Mouse (Mus musculus) large intestine, adult 2 months (tissue): ENCODE data around the gene Tas2r140. TPM values are rescaled to one million over a fixed set of nuclear protein-coding genes. Genes with fewer than 3 reads are reported as not detected.

Experiments
- DNase-seq: peaks from one replicate; pipeline ENCODE4 v3.0.0-alpha.2; 2012; ENCODE audit warnings: low read depth, low spot score
- WGBS: fragments of 180-500 bp; shearing (Covaris S2); methylation state at CpG from one replicate; pipeline ENCODE4 v1.1.7; 2018; 5-methylcytosine and 5-hydroxymethylcytosine counted together
- polyA plus RNA-seq: library from polyadenylated mRNA; depleted of rRNA; stranded (reverse); fragments of >200 nt; gene quantifications from 2 replicates; pipeline ENCODE4 v1.2.3, GENCODE M21; 2012; rRNA removed

Gene Tas2r140
- not detected in 2 replicates for polyA plus RNA-seq

DNA sequence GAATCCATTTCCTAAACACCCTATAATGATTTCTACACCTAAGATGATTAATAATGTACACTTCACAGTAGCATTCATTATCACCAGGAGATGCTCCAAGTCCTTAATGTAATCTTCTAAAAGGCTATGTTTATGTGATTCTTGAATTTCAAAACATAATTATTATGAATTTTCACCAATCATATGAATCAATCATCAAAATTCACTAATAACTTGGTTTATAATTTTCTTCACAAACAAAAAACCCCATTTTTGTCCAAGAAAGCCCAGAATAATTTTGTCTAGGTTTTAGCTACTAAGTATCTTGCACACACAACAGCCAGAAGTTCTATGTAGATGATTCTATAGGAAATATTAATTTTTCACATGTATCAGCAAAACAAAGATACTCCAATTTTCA is at the start of gene Tas2r140:
Gene Tas2r140, minus strand, starts transcription at position 101 of the 400 bp plus-strand sequence.
- DNase-seq, result no peak

DNA sequence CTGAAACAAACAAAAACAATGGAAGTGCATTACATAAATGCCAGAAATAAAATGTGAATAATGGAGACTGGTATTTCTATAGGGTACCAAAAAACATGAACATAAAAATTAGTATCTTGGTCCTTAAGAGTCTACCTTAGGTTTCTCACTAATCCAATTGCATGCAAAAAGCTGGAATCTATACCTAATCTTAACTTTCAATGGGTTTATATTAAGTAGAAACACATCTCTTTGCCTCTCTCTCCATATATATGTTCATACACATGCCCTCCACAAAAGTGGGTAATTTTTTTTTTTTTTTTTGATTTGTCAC is 48.9 kb upstream of the Tas2r140 start, which contains the start of gene Smim10l1:
Gene Smim10l1, plus strand, starts transcription at position 301 of the 313 bp plus-strand sequence.
- no peak for DNase-seq

DNA sequence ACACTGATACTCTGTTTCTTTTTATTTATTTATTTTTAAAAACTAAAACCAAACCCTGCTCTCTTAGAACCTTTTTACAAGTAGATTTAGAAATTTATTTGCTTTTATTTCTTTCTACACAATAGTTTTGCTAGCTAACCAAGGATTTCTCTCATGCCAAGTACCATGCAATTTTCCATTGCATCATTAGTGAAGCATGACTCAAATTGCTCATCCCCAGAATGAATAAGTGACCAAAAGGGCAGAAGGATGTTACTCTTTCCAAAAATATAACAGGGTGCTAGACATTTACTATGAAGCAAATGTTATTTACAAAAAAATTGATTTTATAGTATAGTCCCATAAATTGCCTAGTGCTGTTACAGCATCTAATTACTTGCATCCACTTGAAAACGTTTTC is 46.8 kb upstream of the Tas2r140 start:
- no peak for DNase-seq
- 53% methylated on average over 1 of the region's 1 CpGs for WGBS

DNA sequence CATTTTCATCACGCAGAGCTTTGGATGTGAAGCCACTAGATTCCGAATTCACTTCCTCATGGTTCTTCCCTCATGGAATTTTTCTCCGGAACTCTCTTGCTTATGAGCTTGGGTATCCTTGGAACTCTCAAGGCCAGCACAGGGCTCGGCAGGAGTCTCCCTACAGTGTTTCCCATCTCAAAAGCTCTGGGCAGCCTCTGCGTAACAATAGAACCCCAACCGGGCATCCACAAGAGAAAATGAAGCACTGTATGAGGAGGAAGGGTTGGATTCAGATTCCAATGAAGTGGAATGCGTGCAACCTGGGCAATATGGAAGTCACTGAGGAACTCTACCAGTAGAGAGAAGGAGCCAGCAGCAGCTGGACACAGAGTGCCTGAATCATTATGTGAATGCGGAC is 36.6 kb upstream of the Tas2r140 start:
- 90% methylated on average over 8 of the region's 8 CpGs for WGBS
- DNase-seq, result no peak

DNA sequence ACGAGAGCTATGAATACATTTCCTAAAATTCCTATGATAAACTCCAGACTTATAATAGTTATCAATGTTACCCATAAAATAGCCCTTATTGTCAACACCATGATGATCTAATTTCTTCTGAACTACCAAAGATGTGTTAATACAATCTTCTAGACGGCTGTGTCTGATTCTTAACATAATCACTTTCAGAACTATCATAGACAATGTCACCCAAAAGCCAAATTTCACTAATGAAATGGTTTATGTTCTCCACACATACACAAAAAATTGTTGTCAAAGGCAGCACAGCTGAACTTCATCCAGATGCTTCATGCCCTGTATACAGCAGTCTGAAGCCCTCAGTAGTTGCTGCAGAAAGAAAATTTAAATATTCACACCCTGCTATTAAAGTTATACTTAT is 18.6 kb downstream of the Tas2r140 start, which contains the start of gene Tas2r103:
Gene Tas2r103, minus strand, starts transcription at position 101 of the 400 bp plus-strand sequence.
- WGBS, result 65% methylated on average over 2 of the region's 2 CpGs
- DNase-seq, result no peak

Other genes with a start within 250 kb of the Tas2r140 start
- gene Tas2r123, start 208.7 kb downstream of the Tas2r140 start, polyA plus RNA-seq, result not detected in 2 replicates
- not detected in 2 replicates for gene Tas2r116, start 200.4 kb downstream of the Tas2r140 start, polyA plus RNA-seq
- gene Tas2r110, start 187.8 kb downstream of the Tas2r140 start, polyA plus RNA-seq, result not detected in 2 replicates
- gene Tas2r113, start 162.8 kb downstream of the Tas2r140 start, polyA plus RNA-seq, result not detected in 2 replicates
- not detected in 2 replicates for gene Tas2r125, start 146.2 kb downstream of the Tas2r140 start, polyA plus RNA-seq
- not detected in 2 replicates for gene Tas2r129, start 104.7 kb downstream of the Tas2r140 start, polyA plus RNA-seq
- not detected in 2 replicates for gene Tas2r131, start 97.9 kb downstream of the Tas2r140 start, polyA plus RNA-seq
- gene Tas2r109, start 74.9 kb downstream of the Tas2r140 start, polyA plus RNA-seq, result not detected in 2 replicates
- gene Tas2r103, start 18.7 kb downstream of the Tas2r140 start, polyA plus RNA-seq, result not detected in 2 replicates
- 20.6 and 29.5 TPM in 2 replicates for gene Smim10l1, start 49.1 kb upstream of the Tas2r140 start, polyA plus RNA-seq
- gene 5530400C23Rik, start 236.4 kb upstream of the Tas2r140 start, polyA plus RNA-seq, result not detected in 2 replicates